Mouse (Mus musculus) gastrocnemius, postnatal 14 days (tissue): Measurements from ENCODE around the gene Rad54l. TPM values are rescaled to one million over a fixed set of nuclear protein-coding genes. Genes with fewer than 3 reads are reported as not detected.

Experiments used
- total RNA-seq, 2 experiments: library from RNA; stranded (reverse); gene quantifications; 2 replicates each; pipeline ENCODE4 v1.2.3; 2021

The Rad54l gene
- total RNA-seq, 2 experiments from 2014 or later, result 1.8 to 2.2 TPM

Other genes starting within 250 kb of the Rad54l start
- not detected for gene Kncn, start 239.3 kb downstream of the Rad54l start, total RNA-seq
- gene 6430628N08Rik, start 233.0 kb downstream of the Rad54l start, total RNA-seq, result not detected
- gene Dmbx1, start 183.8 kb downstream of the Rad54l start, total RNA-seq, result not detected
- gene Faah, start 105.8 kb downstream of the Rad54l start, total RNA-seq, result under 1 TPM in 1 of 2 experiments, not detected in 1; 0.39 TPM
- gene Nsun4, start 69.8 kb downstream of the Rad54l start, total RNA-seq, result 10 to 100 TPM; 12.7 to 13.9 TPM
- 100 to 1,000 TPM; 876 to 989 TPM for gene Uqcrh, start 48.6 kb downstream of the Rad54l start, total RNA-seq
- gene Lrrc41, start 48.4 kb downstream of the Rad54l start, total RNA-seq, result 10 to 100 TPM; 19.0 to 25.0 TPM
- 10 to 100 TPM; 52.0 to 52.2 TPM for gene Pomgnt1, start 150 bp upstream of the Rad54l start, total RNA-seq
- gene Lurap1, start 27.6 kb upstream of the Rad54l start, total RNA-seq, result 10 to 100 TPM; 10.8 to 13.4 TPM
- not detected for gene Tspan1, start 43.9 kb upstream of the Rad54l start, total RNA-seq
- gene 1700042G07Rik, start 49.7 kb upstream of the Rad54l start, total RNA-seq, result not detected
- gene Gm49337, start 49.7 kb upstream of the Rad54l start, total RNA-seq, result under 1 TPM in 1 of 2 experiments, not detected in 1; 0.47 TPM
- 10 to 100 TPM in 1 of 2 experiments, 1 to 10 TPM in 1; 7.7 to 11.3 TPM for gene Pik3r3, start 97.9 kb upstream of the Rad54l start, total RNA-seq